Mouse (Mus musculus) kidney, embryonic 14.5 days (tissue): ENCODE results near the gene Wap. TPM values are rescaled to one million over a fixed set of nuclear protein-coding genes. Genes with fewer than 3 reads are reported as not detected.

Source experiments
- ATAC-seq: fragments of 200-750 bp; cut with Nextera tagmentation; 2 replicates; pipeline ENCODE4 v1.8.0; 2017; ENCODE audit warnings: moderate number of reproducible peaks, mild to moderate bottlenecking, moderate TSS enrichment, moderate library complexity; ENCODE audit not compliant: low FRiP score, low TSS enrichment
- H3K27ac ChIP-seq: fragments of 300-500 bp; sonication (generic); 2 replicates; pipeline ENCODE4 v1.5.1; 2014; ENCODE audit warnings: low read depth, mild to moderate bottlenecking, low read length, moderate library complexity, mixed read lengths
- H3K27me3 ChIP-seq: fragments of 300-500 bp; sonication (generic); 2 replicates; pipeline ENCODE4 v1.6.1; 2014; ENCODE audit warnings: mild to moderate bottlenecking, low read length; ENCODE audit not compliant: control insufficient read depth, insufficient read depth
- H3K36me3 ChIP-seq: fragments of 300-500 bp; sonication (generic); 2 replicates; pipeline ENCODE4 v1.6.1; 2014; ENCODE audit warnings: low read length, mixed read lengths; ENCODE audit not compliant: control insufficient read depth, insufficient read depth
- H3K4me1 ChIP-seq: fragments of 300-500 bp; sonication (generic); 2 replicates; pipeline ENCODE4 v1.6.1; 2014; ENCODE audit warnings: low read length, mixed read lengths; ENCODE audit not compliant: control insufficient read depth, insufficient read depth
- H3K4me2 ChIP-seq: fragments of 300-500 bp; sonication (generic); replicated peaks from 2 replicates; pipeline ENCODE4 v1.6.1; 2014; ENCODE audit warnings: low read depth, mild to moderate bottlenecking, low read length
- H3K4me3 ChIP-seq: fragments of 300-500 bp; sonication (generic); 2 replicates; pipeline ENCODE4 v1.5.1; 2014; ENCODE audit warnings: mild to moderate bottlenecking, low read length
- H3K9ac ChIP-seq: fragments of 300-500 bp; sonication (generic); 2 replicates; pipeline ENCODE4 v1.6.1; 2014; ENCODE audit warnings: low read depth, mild to moderate bottlenecking, low read length, moderate library complexity
- H3K9me3 ChIP-seq: fragments of 300-500 bp; sonication (generic); 2 replicates; pipeline ENCODE4 v1.6.1; 2016; ENCODE audit warnings: low read length; ENCODE audit not compliant: control insufficient read depth
- WGBS: fragments of 180-500 bp; shearing (Covaris S2); extraction: QIAGEN DNeasy Blood & Tissue Kit; methylation state at CpG from one replicate; pipeline ENCODE4 v1.1.7; 2014; 5-methylcytosine and 5-hydroxymethylcytosine counted together
- polyA plus RNA-seq: library from polyadenylated mRNA; unstranded; fragments of >200 nt; fragmentation: Nextera tagmentation; extraction: Ambion mirVana; gene quantifications from 2 replicates; pipeline ENCODE4 v1.2.1, GENCODE M21; 2014

Gene Wap
- polyA plus RNA-seq, 1 experiment from 2014 or later: not detected

DNA sequence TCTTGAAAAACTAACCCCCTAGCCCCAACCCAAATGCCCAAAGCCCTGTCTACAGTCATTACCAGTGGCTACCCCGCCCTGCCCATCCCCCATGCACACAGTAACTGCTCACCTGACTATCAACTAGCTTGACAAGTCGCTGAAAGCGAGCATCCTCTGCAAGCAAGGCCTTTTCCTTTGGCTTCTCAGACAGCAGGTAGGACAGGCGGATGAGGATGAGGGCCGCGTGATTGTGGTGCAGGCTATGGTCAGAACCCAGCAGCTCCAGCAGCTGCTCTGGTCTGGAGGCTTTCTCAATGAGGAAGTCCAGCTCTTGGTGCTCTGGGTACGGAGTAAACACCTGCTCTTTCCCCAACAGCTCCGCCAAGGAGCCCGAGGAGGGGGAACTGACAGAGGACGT lies 14.7 kb downstream of the Wap start:
- no peak overlapping the region for H3K27ac ChIP-seq

DNA sequence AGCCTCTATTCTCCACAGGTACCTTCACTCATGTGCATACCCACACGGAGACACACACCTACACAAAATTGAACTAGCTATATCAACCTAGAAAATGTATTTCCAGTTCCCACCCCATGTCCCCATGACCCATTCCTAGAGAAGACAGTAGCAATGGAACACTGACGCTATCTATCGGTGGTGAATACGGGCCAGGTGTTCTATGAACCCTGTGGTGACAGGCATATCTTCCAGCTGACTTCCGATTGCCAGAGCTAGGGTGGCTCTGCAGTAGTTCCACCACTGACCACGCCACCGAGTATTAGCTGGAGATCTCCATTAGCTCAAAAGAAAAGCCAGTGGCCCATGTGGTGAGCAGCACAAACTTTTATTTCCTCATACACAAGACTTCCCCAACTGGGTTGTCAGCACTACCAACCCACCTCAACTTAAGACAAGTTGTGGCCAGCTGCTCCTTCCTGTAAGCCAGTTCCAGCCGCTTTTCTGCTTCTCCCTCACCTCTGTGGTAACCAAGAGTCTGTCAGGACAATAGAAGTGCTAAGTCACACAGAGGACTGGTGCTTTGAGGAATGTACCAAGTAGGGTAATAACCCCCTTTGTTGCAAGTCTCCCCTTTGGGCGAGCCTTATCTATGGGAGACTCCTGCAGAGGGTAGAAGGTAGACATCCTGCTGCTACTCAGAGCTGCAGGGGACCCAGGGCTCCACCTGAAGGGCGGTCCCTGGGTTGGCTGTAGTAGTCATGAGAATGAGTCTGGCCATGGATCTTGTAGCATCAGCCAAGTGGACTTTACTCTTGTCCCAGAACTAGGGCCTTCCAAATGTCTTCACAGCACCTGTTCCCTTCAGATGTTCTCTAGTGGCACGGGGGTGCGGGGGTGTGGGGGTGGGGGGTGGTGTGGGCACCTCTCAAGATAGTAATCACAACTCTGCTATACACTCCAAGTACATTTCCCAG lies 22.9 kb downstream of the Wap start:
- H3K4me1 ChIP-seq: no peaks in the 10 kb centered on the region
- H3K27me3 ChIP-seq: no peaks in the 10 kb centered on the region
- ATAC-seq: no peak
- peaks cover 82% of the 10 kb centered on the region for H3K36me3 ChIP-seq
- no peak overlapping the region for H3K27ac ChIP-seq
- H3K4me3 ChIP-seq: no peak overlapping the region
- H3K9me3 ChIP-seq: no peaks in the 10 kb centered on the region
- WGBS: 95% methylated on average over 12 of the region's 12 CpGs
- no peak overlapping the region for H3K9ac ChIP-seq
- H3K4me2 ChIP-seq: no peak overlapping the region

More for the DNA sequence above, 14.7 kb downstream of the Wap start:
- no peak overlapping the region for H3K4me3 ChIP-seq
- H3K36me3 ChIP-seq: peaks cover 59% of the 10 kb centered on the region
- no peak for ATAC-seq
- no peaks in the 10 kb centered on the region for H3K9me3 ChIP-seq
- 94% methylated on average over 10 of the region's 10 CpGs for WGBS
- H3K27me3 ChIP-seq: no peaks in the 10 kb centered on the region
- peaks cover 19% of the 10 kb centered on the region for H3K4me1 ChIP-seq
- no peak overlapping the region for H3K9ac ChIP-seq
- no peak overlapping the region for H3K4me2 ChIP-seq

DNA sequence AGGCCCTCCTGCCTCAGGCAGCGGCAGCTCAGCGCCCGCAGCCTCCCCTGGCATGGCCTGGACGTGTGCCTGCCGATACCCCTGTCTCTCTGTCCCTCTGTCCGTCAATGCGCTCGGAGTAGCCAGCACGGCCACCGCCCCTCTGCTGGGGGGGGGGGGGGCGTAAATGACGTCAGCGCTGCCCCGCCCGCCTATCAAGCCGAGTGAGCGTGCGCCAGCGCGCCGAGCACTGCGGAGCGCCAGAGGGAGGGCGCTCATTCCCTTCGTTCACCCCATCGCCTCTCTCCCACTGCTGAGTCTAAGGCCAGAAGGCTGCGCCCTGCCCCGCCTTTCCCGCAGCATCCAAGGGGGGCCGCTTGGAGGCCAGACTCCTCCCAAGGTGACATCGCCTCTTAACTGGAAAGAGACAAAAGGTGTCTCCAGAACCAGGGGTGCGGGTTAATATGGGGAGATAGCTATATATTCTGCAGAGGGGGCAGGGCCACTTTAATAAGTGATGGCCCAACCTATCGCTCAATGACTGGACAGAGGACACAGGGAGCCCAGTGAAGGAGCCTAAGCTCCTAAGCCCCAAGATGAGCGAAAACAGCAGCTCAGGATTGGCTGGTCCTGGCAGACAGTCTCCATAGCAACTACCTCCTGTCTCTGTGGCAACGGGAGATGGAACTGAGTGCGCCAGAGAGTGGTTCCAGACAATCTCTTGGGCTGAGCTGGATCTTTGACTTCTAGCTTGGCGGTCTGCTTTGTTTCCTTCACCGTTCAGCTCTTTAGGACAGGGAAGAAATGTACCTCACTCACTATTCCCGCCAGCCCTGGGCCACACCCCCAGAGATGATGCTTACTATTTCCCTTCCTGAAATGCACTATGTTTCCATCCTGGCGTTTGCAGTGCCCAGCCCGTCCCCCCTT lies 32.7 kb downstream of the Wap start, which contains the start of gene Nacad:
Gene Nacad, minus strand, starts transcription at position 563 of the 909 bp plus-strand sequence.
- ATAC-seq: peak; percentile 62
- Histone ChIP-seq H3K9me3 (no peaks in the 10 kb centered on the region), H3K27me3 (peaks cover 22% of the 10 kb centered on the region), H3K4me3 (peak within 1 kb of the TSS; percentile 34), H3K9ac (peak within 1 kb of the TSS; percentile 7), H3K4me2 (peak within 1 kb of the TSS; percentile 67), H3K36me3 (no peaks in the 10 kb centered on the region), H3K27ac (no peak within 1 kb of the TSS), H3K4me1 (peaks cover 10% of the 10 kb centered on the region; the same call in 1 of the 2 replicates)
- 9% methylated on average over 28 of the region's 41 CpGs for WGBS

DNA sequence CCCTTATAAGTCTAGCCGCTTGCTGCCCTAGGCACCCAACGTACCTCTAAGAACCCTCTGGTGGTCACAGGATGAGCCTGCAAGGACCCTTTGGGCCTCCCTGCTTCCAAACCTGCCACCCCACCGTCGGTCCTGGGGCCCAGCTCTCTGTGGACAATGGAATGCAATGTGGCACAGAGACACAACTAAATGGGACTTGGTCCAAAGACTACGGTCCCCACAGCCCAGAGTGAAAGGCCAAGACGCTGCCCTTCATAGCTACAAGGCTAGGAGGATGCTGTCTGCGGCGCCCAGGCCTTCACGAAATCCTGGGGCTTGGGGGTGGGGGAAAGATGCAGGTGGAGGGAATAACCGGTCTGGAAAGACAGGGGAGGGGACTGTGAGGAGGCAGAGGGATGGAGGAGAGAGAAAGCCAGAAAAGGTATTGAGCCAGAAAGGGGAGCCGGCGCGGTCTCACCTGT lies 33.4 kb downstream of the Wap start:
- no peak overlapping the region for H3K27ac ChIP-seq
- peaks cover 22% of the 10 kb centered on the region for H3K27me3 ChIP-seq
- peaks cover 10% of the 10 kb centered on the region; the same call in 1 of the 2 replicates for H3K4me1 ChIP-seq
- WGBS: 24% methylated on average over 13 of the region's 13 CpGs
- no peaks in the 10 kb centered on the region for H3K36me3 ChIP-seq
- peak overlapping the region; percentile 34 for H3K4me3 ChIP-seq
- no peaks in the 10 kb centered on the region for H3K9me3 ChIP-seq
- no peak for ATAC-seq
- H3K4me2 ChIP-seq: peak overlapping the region; percentile 67
- H3K9ac ChIP-seq: peak overlapping the region; percentile 7

DNA sequence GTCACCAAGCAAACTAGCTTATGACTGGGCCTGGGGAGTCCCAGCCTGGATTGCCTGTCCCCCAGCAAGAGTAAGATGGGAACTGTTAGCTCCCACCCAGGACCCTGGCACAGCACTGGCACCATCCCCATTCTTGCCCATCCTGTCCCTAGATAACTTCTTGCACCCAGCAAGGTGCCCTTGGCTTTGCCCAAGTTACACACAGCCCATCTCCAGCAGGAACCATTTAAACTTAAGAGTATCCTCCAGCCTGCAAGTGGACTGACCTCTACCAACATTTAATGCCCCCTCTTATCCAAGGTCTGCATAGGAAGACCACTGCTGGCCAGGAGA lies 33.9 kb downstream of the Wap start:
- peaks cover 22% of the 10 kb centered on the region for H3K27me3 ChIP-seq
- H3K4me1 ChIP-seq: peaks cover 10% of the 10 kb centered on the region; the same call in 1 of the 2 replicates
- no peaks in the 10 kb centered on the region for H3K36me3 ChIP-seq
- peak overlapping the region; percentile 34; the same call in 1 of the 2 replicates for H3K4me3 ChIP-seq
- no peak overlapping the region for H3K9ac ChIP-seq
- no peak for ATAC-seq
- no peaks in the 10 kb centered on the region for H3K9me3 ChIP-seq
- no peak overlapping the region for H3K27ac ChIP-seq
- H3K4me2 ChIP-seq: no peak overlapping the region; the same call in 1 of the 2 replicates

DNA sequence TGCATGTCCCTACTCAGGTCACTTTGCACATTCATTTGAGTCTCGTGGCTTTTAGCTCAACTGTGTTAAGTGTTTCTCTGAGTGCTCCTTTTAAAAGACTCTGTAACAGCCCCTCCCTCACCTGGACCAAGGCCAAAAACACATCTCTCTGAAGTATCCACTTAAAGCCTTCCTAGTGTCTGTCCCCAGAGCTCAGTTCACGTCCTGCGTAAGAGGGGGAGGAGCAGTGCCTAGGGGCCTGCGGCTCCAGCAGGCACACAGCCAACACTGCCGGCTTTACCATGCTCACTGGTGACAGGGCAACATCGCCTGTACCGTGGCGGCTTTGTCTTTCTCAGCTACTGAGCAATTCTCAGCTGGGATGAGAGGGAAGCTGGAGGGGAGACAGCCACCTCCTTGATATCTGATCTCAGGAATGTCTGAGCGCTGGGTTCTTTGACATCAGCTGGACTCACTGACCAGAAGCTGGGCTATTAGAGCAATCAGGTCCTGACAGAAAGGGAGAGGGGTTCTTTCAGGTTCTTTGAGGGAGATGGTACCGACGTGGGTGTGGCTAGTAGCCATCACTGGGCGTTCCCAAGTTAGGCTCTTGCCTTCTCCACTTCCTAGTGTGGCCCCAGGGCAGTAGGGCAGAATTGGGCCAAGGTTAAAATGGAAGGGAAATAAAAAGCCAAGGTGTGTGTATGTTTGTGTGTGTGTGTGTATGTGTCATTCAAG lies 34.4 kb downstream of the Wap start:
- no peaks in the 10 kb centered on the region for H3K36me3 ChIP-seq
- H3K9ac ChIP-seq: no peak overlapping the region
- no peak overlapping the region for H3K4me3 ChIP-seq
- WGBS: 9% methylated on average over 12 of the region's 12 CpGs
- peak overlapping the region; percentile 10; the same call in 1 of the 2 replicates for H3K4me2 ChIP-seq
- ATAC-seq: peak; percentile 33; the same call in 1 of the 2 replicates
- H3K4me1 ChIP-seq: peaks cover 12% of the 10 kb centered on the region
- H3K27me3 ChIP-seq: peaks cover 22% of the 10 kb centered on the region
- no peak overlapping the region for H3K27ac ChIP-seq
- H3K9me3 ChIP-seq: no peaks in the 10 kb centered on the region

DNA sequence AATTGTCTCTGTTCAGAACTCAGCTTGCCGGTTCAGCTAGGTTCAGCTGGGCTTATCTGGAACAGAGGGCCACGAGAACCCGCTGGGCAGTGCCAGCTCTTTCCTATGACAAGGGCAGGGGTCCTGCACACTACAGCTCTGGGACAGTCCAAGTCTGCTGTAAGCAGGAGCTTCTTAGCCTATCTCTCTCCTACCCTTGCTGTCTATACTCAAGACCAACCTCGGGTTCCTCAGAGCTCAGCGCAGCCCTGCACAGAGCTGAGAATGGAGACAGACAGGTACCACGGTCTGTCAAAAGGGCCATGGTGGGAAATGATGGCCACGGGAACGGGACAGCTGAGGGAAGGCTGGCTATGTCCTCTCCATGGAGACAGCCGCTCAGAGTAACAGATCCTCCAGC lies 35.2 kb downstream of the Wap start:
- H3K27ac ChIP-seq: no peak overlapping the region
- peaks cover 22% of the 10 kb centered on the region for H3K27me3 ChIP-seq
- peaks cover 20% of the 10 kb centered on the region for H3K4me1 ChIP-seq
- ATAC-seq: no peak
- no peaks in the 10 kb centered on the region for H3K9me3 ChIP-seq
- no peak overlapping the region for H3K4me3 ChIP-seq
- H3K9ac ChIP-seq: no peak overlapping the region
- 79% methylated on average over 9 of the region's 9 CpGs for WGBS
- no peak overlapping the region for H3K4me2 ChIP-seq
- H3K36me3 ChIP-seq: peaks cover 4% of the 10 kb centered on the region; the same call in 1 of the 2 replicates

DNA sequence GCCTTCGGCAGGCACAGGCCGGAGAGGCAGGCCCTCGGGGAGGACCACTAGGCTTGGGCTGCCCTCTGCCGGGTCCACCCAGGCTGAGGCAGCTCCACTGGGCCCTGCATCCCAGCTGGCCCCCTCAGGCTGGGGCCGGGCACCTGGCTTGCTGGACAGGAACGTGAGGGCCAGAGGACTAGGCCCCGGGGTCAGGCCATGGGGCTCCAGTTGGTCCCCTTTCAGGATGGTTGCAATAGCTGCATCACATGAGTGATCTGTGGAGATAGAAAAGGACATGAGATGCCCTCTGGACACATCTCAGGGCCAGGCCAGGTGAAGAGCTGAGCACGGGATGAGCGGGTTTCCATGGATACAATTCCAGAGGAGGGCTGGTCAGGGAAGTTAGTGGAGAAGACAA lies 35.8 kb downstream of the Wap start:
- no peak overlapping the region for H3K27ac ChIP-seq
- H3K4me2 ChIP-seq: no peak overlapping the region
- ATAC-seq: no peak
- H3K9ac ChIP-seq: no peak overlapping the region
- WGBS: 84% methylated on average over 9 of the region's 9 CpGs
- H3K9me3 ChIP-seq: no peaks in the 10 kb centered on the region
- H3K36me3 ChIP-seq: peaks cover 9% of the 10 kb centered on the region; the same call in 1 of the 2 replicates
- H3K4me3 ChIP-seq: no peak overlapping the region
- H3K4me1 ChIP-seq: peaks cover 21% of the 10 kb centered on the region
- peaks cover 22% of the 10 kb centered on the region for H3K27me3 ChIP-seq
